Mouse (Mus musculus) liver, embryonic 12.5 days (tissue): ENCODE results near the gene Calm2. TPM values are rescaled to one million over a fixed set of nuclear protein-coding genes. Genes with fewer than 3 reads are reported as not detected.

Source experiments
- ATAC-seq: fragments of 200-750 bp; cut with Nextera tagmentation; 2 replicates; pipeline ENCODE4 v1.8.0; 2017; ENCODE audit warnings: moderate number of reproducible peaks, mild to moderate bottlenecking, moderate library complexity
- H3K27ac ChIP-seq: fragments of 300-500 bp; sonication (generic); 2 replicates; pipeline ENCODE4 v1.5.1; 2016; ENCODE audit warnings: mild to moderate bottlenecking
- H3K27me3 ChIP-seq: fragments of 300-500 bp; sonication (generic); replicated peaks from 2 replicates; pipeline ENCODE4 v1.6.1; 2016; ENCODE audit warnings: mild to moderate bottlenecking, moderate library complexity
- H3K36me3 ChIP-seq: fragments of 300-500 bp; sonication (generic); 2 replicates; pipeline ENCODE4 v1.6.1; 2016; ENCODE audit warnings: mild to moderate bottlenecking, moderate library complexity
- H3K4me1 ChIP-seq: fragments of 300-500 bp; sonication (generic); 2 replicates; pipeline ENCODE4 v1.6.1; 2016
- H3K4me2 ChIP-seq: fragments of 300-500 bp; sonication (generic); 2 replicates; pipeline ENCODE4 v1.6.1; 2016; ENCODE audit warnings: mild to moderate bottlenecking, moderate library complexity
- H3K4me3 ChIP-seq: fragments of 300-500 bp; sonication (generic); 2 replicates; pipeline ENCODE4 v1.5.1; 2016; ENCODE audit warnings: mild to moderate bottlenecking, moderate library complexity
- H3K9ac ChIP-seq: fragments of 300-500 bp; sonication (generic); 2 replicates; pipeline ENCODE4 v1.6.1; 2016; ENCODE audit warnings: mild to moderate bottlenecking, moderate library complexity
- H3K9me3 ChIP-seq: fragments of 300-500 bp; sonication (generic); replicated peaks from 2 replicates; pipeline ENCODE4 v1.6.1; 2016; ENCODE audit warnings: mild to moderate bottlenecking, moderate library complexity
- WGBS: fragments of 180-500 bp; shearing (Covaris S2); methylation state at CpG from one replicate; pipeline ENCODE4 v1.1.7; 2016; ENCODE audit not compliant: insufficient replicate concordance; 5-methylcytosine and 5-hydroxymethylcytosine counted together
- polyA plus RNA-seq: library from polyadenylated mRNA; unstranded; fragments of >200 nt; fragmentation: Nextera tagmentation; extraction: Ambion mirVana; gene quantifications from 2 replicates; pipeline ENCODE4 v1.2.1, GENCODE M21; 2016

The Calm2 gene
- polyA plus RNA-seq, 1 experiment from 2014 or later: 401 TPM

- H3K36me3 ChIP-seq: no peaks in the 10 kb centered on the region
- H3K27ac ChIP-seq: no peak overlapping the region
- no peak for ATAC-seq
- no peaks in the 10 kb centered on the region for H3K9me3 ChIP-seq
- peak overlapping the region; percentile 30 for H3K4me3 ChIP-seq
- peak overlapping the region; percentile 65 for H3K4me2 ChIP-seq
- H3K4me1 ChIP-seq: peaks cover 69% of the 10 kb centered on the region
- WGBS: 10% methylated on average over 9 of the region's 9 CpGs
- H3K9ac ChIP-seq: no peak overlapping the region; the same call in 1 of the 2 replicates
- peaks cover 43% of the 10 kb centered on the region for H3K27me3 ChIP-seq
Observed at GRCm38 (mm10) chr17:87473441-87473735, 26.7 kb upstream of the Calm2 start.

GRCm38 (mm10) chr17:87472879-87473278 lies 26.1 kb upstream of the Calm2 start:
- no peak overlapping the region; the same call in 1 of the 2 replicates for H3K4me2 ChIP-seq
- ATAC-seq: no peak

GRCm38 (mm10) chr17:87471661-87472060 lies 24.9 kb upstream of the Calm2 start:
- Histone ChIP-seq H3K9ac (no peak overlapping the region), H3K27me3 (peaks cover 43% of the 10 kb centered on the region), H3K9me3 (no peaks in the 10 kb centered on the region), H3K4me1 (peaks cover 69% of the 10 kb centered on the region), H3K27ac (no peak overlapping the region), H3K4me2 (0 out of 2 replicates have a peak overlapping the region, but pooled peaks have one; percentile 64), H3K4me3 (no peak overlapping the region), H3K36me3 (no peaks in the 10 kb centered on the region)
- WGBS: 61% methylated on average over 6 of the region's 6 CpGs
- no peak for ATAC-seq

More at GRCm38 (mm10) chr17:87472879-87473278, 26.1 kb upstream of the Calm2 start:
- H3K9me3 ChIP-seq: no peaks in the 10 kb centered on the region
- no peak overlapping the region for H3K4me3 ChIP-seq
- H3K9ac ChIP-seq: no peak overlapping the region
- H3K27me3 ChIP-seq: peaks cover 43% of the 10 kb centered on the region
- WGBS: 32% methylated on average over 10 of the region's 10 CpGs
- peaks cover 69% of the 10 kb centered on the region for H3K4me1 ChIP-seq
- no peaks in the 10 kb centered on the region for H3K36me3 ChIP-seq
- H3K27ac ChIP-seq: no peak overlapping the region

- H3K9me3 ChIP-seq: no peaks in the 10 kb centered on the region
- ATAC-seq: peak; percentile 72
- peak overlapping the region; percentile 14 for H3K4me3 ChIP-seq
- H3K36me3 ChIP-seq: no peaks in the 10 kb centered on the region
- H3K27ac ChIP-seq: peak overlapping the region; percentile 42; the same call in 1 of the 2 replicates
- no peak overlapping the region for H3K9ac ChIP-seq
- 4% methylated on average over 8 of the region's 8 CpGs for WGBS
- H3K4me2 ChIP-seq: peak overlapping the region; percentile 64
- peaks cover 38% of the 10 kb centered on the region for H3K27me3 ChIP-seq
- peaks cover 67% of the 10 kb centered on the region for H3K4me1 ChIP-seq
Observed at GRCm38 (mm10) chr17:87470797-87471196, 24.1 kb upstream of the Calm2 start.

DNA sequence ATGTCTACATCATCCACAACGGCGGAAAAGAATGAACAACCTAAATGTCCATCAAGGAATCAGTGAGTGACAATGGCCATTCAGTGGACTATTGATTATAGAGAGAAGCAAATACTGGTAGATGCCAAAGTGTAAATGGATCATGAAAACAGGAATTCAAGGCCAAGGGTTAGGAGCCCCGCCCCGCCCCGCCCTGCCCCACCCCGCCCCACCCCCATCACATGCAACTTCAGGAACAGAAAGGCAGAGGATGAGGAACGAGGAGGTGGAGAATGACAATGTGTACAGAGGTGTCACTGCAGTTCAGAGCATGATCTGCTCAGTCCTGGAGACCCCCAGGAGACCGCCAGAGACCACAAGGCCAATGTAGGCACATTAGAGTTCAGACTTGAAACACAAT lies 23.5 kb upstream of the Calm2 start:
- peak; percentile 42 for ATAC-seq
- WGBS: 26% methylated on average over 8 of the region's 8 CpGs
- H3K4me3 ChIP-seq: peak overlapping the region; percentile 14; the same call in 1 of the 2 replicates
- peak overlapping the region; percentile 64 for H3K4me2 ChIP-seq
- H3K36me3 ChIP-seq: no peaks in the 10 kb centered on the region
- H3K27ac ChIP-seq: peak overlapping the region; percentile 42
- H3K27me3 ChIP-seq: peaks cover 33% of the 10 kb centered on the region
- H3K4me1 ChIP-seq: peaks cover 62% of the 10 kb centered on the region
- H3K9ac ChIP-seq: no peak overlapping the region
- no peaks in the 10 kb centered on the region for H3K9me3 ChIP-seq

- H3K9me3 ChIP-seq: no peaks in the 10 kb centered on the region
- ATAC-seq: peak; percentile 62
- H3K4me2 ChIP-seq: peak overlapping the region; percentile 64
- H3K27me3 ChIP-seq: peaks cover 24% of the 10 kb centered on the region
- H3K4me3 ChIP-seq: no peak overlapping the region
- H3K9ac ChIP-seq: peak overlapping the region; percentile 24; the same call in 1 of the 2 replicates
- WGBS: 17% methylated on average over 8 of the region's 8 CpGs
- no peaks in the 10 kb centered on the region for H3K36me3 ChIP-seq
- H3K4me1 ChIP-seq: peaks cover 53% of the 10 kb centered on the region
- peak overlapping the region; percentile 42 for H3K27ac ChIP-seq
Observed at GRCm38 (mm10) chr17:87469428-87469827, 22.7 kb upstream of the Calm2 start.

DNA sequence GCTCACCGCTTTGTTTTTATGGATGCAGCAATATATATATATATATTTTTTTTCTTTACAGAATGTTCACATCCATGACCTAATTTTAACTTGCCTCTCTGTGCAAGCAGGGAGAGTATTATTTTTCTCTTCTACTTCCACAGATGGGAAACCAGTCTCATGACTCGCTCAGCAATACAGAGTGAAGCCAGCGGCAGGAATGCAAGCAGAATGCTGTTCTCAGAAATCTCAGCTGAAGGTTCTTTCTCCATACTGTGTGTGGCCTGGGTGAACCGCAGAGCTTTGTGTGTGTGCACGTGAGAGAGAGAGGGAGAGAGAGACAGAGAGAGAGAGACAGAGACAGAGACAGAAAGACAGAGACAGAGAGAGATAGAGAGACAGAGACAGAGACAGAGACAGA lies 21.9 kb upstream of the Calm2 start:
- Histone ChIP-seq H3K27me3 (peaks cover 23% of the 10 kb centered on the region), H3K27ac (no peak overlapping the region; the same call in 1 of the 2 replicates), H3K9me3 (no peaks in the 10 kb centered on the region), H3K4me2 (no peak overlapping the region), H3K9ac (no peak overlapping the region), H3K4me1 (peaks cover 45% of the 10 kb centered on the region), H3K4me3 (no peak overlapping the region), H3K36me3 (no peaks in the 10 kb centered on the region)
- 78% methylated on average over 5 of the region's 5 CpGs for WGBS
- ATAC-seq: no peak

- no peak overlapping the region for H3K4me3 ChIP-seq
- peaks cover 34% of the 10 kb centered on the region for H3K27me3 ChIP-seq
- no peak overlapping the region for H3K4me2 ChIP-seq
- no peak overlapping the region for H3K9ac ChIP-seq
- 53% methylated on average over 3 of the region's 3 CpGs for WGBS
- H3K9me3 ChIP-seq: no peaks in the 10 kb centered on the region
- no peaks in the 10 kb centered on the region for H3K36me3 ChIP-seq
- no peak overlapping the region for H3K27ac ChIP-seq
- H3K4me1 ChIP-seq: peaks cover 29% of the 10 kb centered on the region
- no peak for ATAC-seq
Observed at GRCm38 (mm10) chr17:87461499-87461896, 14.8 kb upstream of the Calm2 start.

GRCm38 (mm10) chr17:87460669-87461498 lies 14.1 kb upstream of the Calm2 start:
- Histone ChIP-seq H3K4me1 (peaks cover 29% of the 10 kb centered on the region), H3K4me3 (no peak overlapping the region), H3K36me3 (no peaks in the 10 kb centered on the region), H3K9me3 (no peaks in the 10 kb centered on the region), H3K4me2 (peak overlapping the region; percentile 58), H3K27me3 (peaks cover 34% of the 10 kb centered on the region), H3K27ac (no peak overlapping the region), H3K9ac (no peak overlapping the region)
- no peak for ATAC-seq
- 41% methylated on average over 17 of the region's 17 CpGs for WGBS

- WGBS: 19% methylated on average over 14 of the region's 14 CpGs
- peak overlapping the region; percentile 58 for H3K4me2 ChIP-seq
- peaks cover 34% of the 10 kb centered on the region for H3K27me3 ChIP-seq
- H3K4me3 ChIP-seq: no peak overlapping the region
- peak; percentile 28; the same call in 1 of the 2 replicates for ATAC-seq
- H3K27ac ChIP-seq: peak overlapping the region; percentile 57; the same call in 1 of the 2 replicates
- no peaks in the 10 kb centered on the region for H3K36me3 ChIP-seq
- H3K9ac ChIP-seq: peak overlapping the region; percentile 15
- H3K4me1 ChIP-seq: peaks cover 29% of the 10 kb centered on the region
- H3K9me3 ChIP-seq: no peaks in the 10 kb centered on the region
Observed at GRCm38 (mm10) chr17:87459750-87460668, 13.3 kb upstream of the Calm2 start.

GRCm38 (mm10) chr17:87458911-87459749 lies 12.4 kb upstream of the Calm2 start:
- Histone ChIP-seq H3K27ac (peak overlapping the region; percentile 57), H3K9ac (peak overlapping the region; percentile 15), H3K4me2 (peak overlapping the region; percentile 58), H3K36me3 (no peaks in the 10 kb centered on the region), H3K4me1 (peaks cover 31% of the 10 kb centered on the region), H3K9me3 (no peaks in the 10 kb centered on the region), H3K4me3 (no peak overlapping the region), H3K27me3 (peaks cover 32% of the 10 kb centered on the region)
- 8% methylated on average over 14 of the region's 17 CpGs for WGBS
- peak; percentile 56 for ATAC-seq
